Mouse (Mus musculus): ENCODE results near the gene Galm. TPM values are rescaled to one million over a fixed set of nuclear protein-coding genes. Genes with fewer than 3 reads are reported as not detected.

Galm gene
- polyA plus RNA-seq, 1 experiment, result not detected

GRCm38 (mm10) chr17:80229396-80229795 is 102.1 kb downstream of the Galm start:
- Histone ChIP-seq H3K4me1 (ENCODE audit: control insufficient read depth) (peaks cover 32% of the 10 kb centered on the region), H3K36me3 (ENCODE audit: control insufficient read depth) (peaks cover 22% of the 10 kb centered on the region), H3K9me3 (ENCODE audit: control insufficient read depth, low read length) (no peaks in the 10 kb centered on the region), H3K27me3 (ENCODE audit: control insufficient read depth) (no peaks in the 10 kb centered on the region), H3K4me3 (replicated peaks) (no peak overlapping the region)
- no peak for TF ChIP-seq TAL1 (IDR thresholded peaks at IDR 0.05; ENCODE audit: low read length)
- no peak for TF ChIP-seq GATA1 (IDR thresholded peaks at IDR 0.05; ENCODE audit: low read length)

GRCm38 (mm10) chr17:80233844-80234243 is 106.6 kb downstream of the Galm start:
- no peak overlapping the region for H3K4me3 ChIP-seq (replicated peaks)
- peaks cover 17% of the 10 kb centered on the region for H3K36me3 ChIP-seq (ENCODE audit: control insufficient read depth)
- no peaks in the 10 kb centered on the region for H3K27me3 ChIP-seq (ENCODE audit: control insufficient read depth)
- no peak for TF ChIP-seq GATA1 (IDR thresholded peaks at IDR 0.05; ENCODE audit: low read length)
- TF ChIP-seq TAL1 (IDR thresholded peaks at IDR 0.05; ENCODE audit: low read length), result no peak
- peaks cover 27% of the 10 kb centered on the region for H3K4me1 ChIP-seq (ENCODE audit: control insufficient read depth)
- no peaks in the 10 kb centered on the region for H3K9me3 ChIP-seq (ENCODE audit: control insufficient read depth, low read length)

GRCm38 (mm10) chr17:80234376-80234775 is 107.1 kb downstream of the Galm start:
- Histone ChIP-seq H3K4me1 (ENCODE audit: control insufficient read depth) (peaks cover 27% of the 10 kb centered on the region), H3K9me3 (ENCODE audit: control insufficient read depth, low read length) (no peaks in the 10 kb centered on the region), H3K4me3 (replicated peaks) (no peak overlapping the region), H3K27me3 (ENCODE audit: control insufficient read depth) (no peaks in the 10 kb centered on the region), H3K36me3 (ENCODE audit: control insufficient read depth) (peaks cover 15% of the 10 kb centered on the region)
- TF ChIP-seq TAL1 (IDR thresholded peaks at IDR 0.05; ENCODE audit: low read length) (no peak), GATA1 (IDR thresholded peaks at IDR 0.05; ENCODE audit: low read length) (no peak)

Other genes starting within 250 kb of the Galm start
- gene Atl2, start 231.3 kb upstream of the Galm start, polyA plus RNA-seq (2012), result 0.31 and 0.49 TPM in 2 replicates
- 2.5 TPM in 2 replicates for gene Hnrnpll, start 65.1 kb upstream of the Galm start, polyA plus RNA-seq (2012)
- 3.6 and 5.4 TPM in 2 replicates for gene Srsf7, start 79.8 kb downstream of the Galm start, polyA plus RNA-seq (2012)
- 0.01 TPM in 1 of 2 replicates, not detected in the other for gene Ttc39d, start 80.0 kb downstream of the Galm start, polyA plus RNA-seq (2012)
- gene Gemin6, start 97.0 kb downstream of the Galm start, polyA plus RNA-seq (2012), result not detected in 2 replicates
- gene Morn2, start 162.7 kb downstream of the Galm start, polyA plus RNA-seq (2012), result 0.09 and 0.19 TPM in 2 replicates
- 0.24 and 0.26 TPM in 2 replicates for gene Dhx57, start 163.0 kb downstream of the Galm start, polyA plus RNA-seq (2012)
- not detected in 2 replicates for gene Arhgef33, start 179.9 kb downstream of the Galm start, polyA plus RNA-seq (2012)
- gene Gm10190, start 246.1 kb downstream of the Galm start, polyA plus RNA-seq (2012), result not detected in 2 replicates

Data from erythroblast, embryonic 14.5 days (primary cell).